Mouse (Mus musculus): ENCODE measurements at regions not wholly inside any gene's neighbourhood (a gene's known extent, or its start where the extent isn't known, plus 50 kb on each side); places are given as distances from the start of the nearest gene placed in this dataset.

- DNase-seq (ENCODE audit: low spot score) (no peak), ATAC-seq (ENCODE audit: insufficient number of reproducible peaks, low FRiP score, low TSS enrichment, low read depth) (no peak)
- H3K4me1 ChIP-seq (ENCODE audit: control insufficient read depth, insufficient read depth, low read length) = peaks cover 3% of the 10 kb centered on the region; the same call in 1 of the 2 replicates
- H3K36me3 ChIP-seq (ENCODE audit: control insufficient read depth, insufficient read depth, low read length) = no peaks in the 10 kb centered on the region
- no peaks in the 10 kb centered on the region for H3K9me3 ChIP-seq (ENCODE audit: control insufficient read depth, low read length)
- 91% methylated on average over 5 of the region's 5 CpGs for WGBS
- H3K27me3 ChIP-seq (ENCODE audit: control insufficient read depth, insufficient read depth, low read length) = no peaks in the 10 kb centered on the region
- no peak overlapping the region for H3K4me2 ChIP-seq (ENCODE audit: low read depth, severe bottlenecking)
- no peak overlapping the region for H3K9ac ChIP-seq (ENCODE audit: low read length)
- no peak overlapping the region for H3K4me3 ChIP-seq (ENCODE audit: low read depth, low read length)
- H3K27ac ChIP-seq (replicated peaks; ENCODE audit: low read depth, low read length) = no peak overlapping the region
Observed at GRCm38 (mm10) chr3:144310748-144311147, 105.7 kb upstream of the Lmo4 start.

- DNase-seq (ENCODE audit: low spot score) = no peak
- Histone ChIP-seq H3K27me3 (ENCODE audit: control insufficient read depth, insufficient read depth, low read length) (no peaks in the 10 kb centered on the region), H3K4me2 (ENCODE audit: low read depth, severe bottlenecking) (no peak overlapping the region), H3K36me3 (ENCODE audit: control insufficient read depth, insufficient read depth, low read length) (no peaks in the 10 kb centered on the region), H3K9me3 (ENCODE audit: control insufficient read depth, low read length) (no peaks in the 10 kb centered on the region), H3K4me3 (ENCODE audit: low read depth, low read length) (no peak overlapping the region), H3K4me1 (ENCODE audit: control insufficient read depth, insufficient read depth, low read length) (peaks cover 10% of the 10 kb centered on the region; the same call in 1 of the 2 replicates), H3K9ac (ENCODE audit: low read length) (no peak overlapping the region), H3K27ac (replicated peaks; ENCODE audit: low read depth, low read length) (no peak overlapping the region)
- 90% methylated on average over 4 of the region's 4 CpGs for WGBS
- no peak for ATAC-seq (ENCODE audit: insufficient number of reproducible peaks, low FRiP score, low TSS enrichment, low read depth)
Observed at GRCm38 (mm10) chr3:144308616-144309015, 103.6 kb upstream of the Lmo4 start.

GRCm38 (mm10) chr3:144307557-144307956 is 102.5 kb upstream of the Lmo4 start:
- DNase-seq (ENCODE audit: low spot score) = no peak
- WGBS = 58% methylated on average over 3 of the region's 3 CpGs
- H3K4me1 ChIP-seq (ENCODE audit: control insufficient read depth, insufficient read depth, low read length) = peaks cover 10% of the 10 kb centered on the region; the same call in 1 of the 2 replicates
- H3K27me3 ChIP-seq (ENCODE audit: control insufficient read depth, insufficient read depth, low read length) = no peaks in the 10 kb centered on the region
- H3K9ac ChIP-seq (ENCODE audit: low read length) = no peak overlapping the region
- H3K4me3 ChIP-seq (ENCODE audit: low read depth, low read length) = no peak overlapping the region
- H3K27ac ChIP-seq (replicated peaks; ENCODE audit: low read depth, low read length) = no peak overlapping the region
- H3K36me3 ChIP-seq (ENCODE audit: control insufficient read depth, insufficient read depth, low read length) = no peaks in the 10 kb centered on the region
- ATAC-seq (ENCODE audit: insufficient number of reproducible peaks, low FRiP score, low TSS enrichment, low read depth) = no peak
- no peaks in the 10 kb centered on the region for H3K9me3 ChIP-seq (ENCODE audit: control insufficient read depth, low read length)
- H3K4me2 ChIP-seq (ENCODE audit: low read depth, severe bottlenecking) = no peak overlapping the region

DNA sequence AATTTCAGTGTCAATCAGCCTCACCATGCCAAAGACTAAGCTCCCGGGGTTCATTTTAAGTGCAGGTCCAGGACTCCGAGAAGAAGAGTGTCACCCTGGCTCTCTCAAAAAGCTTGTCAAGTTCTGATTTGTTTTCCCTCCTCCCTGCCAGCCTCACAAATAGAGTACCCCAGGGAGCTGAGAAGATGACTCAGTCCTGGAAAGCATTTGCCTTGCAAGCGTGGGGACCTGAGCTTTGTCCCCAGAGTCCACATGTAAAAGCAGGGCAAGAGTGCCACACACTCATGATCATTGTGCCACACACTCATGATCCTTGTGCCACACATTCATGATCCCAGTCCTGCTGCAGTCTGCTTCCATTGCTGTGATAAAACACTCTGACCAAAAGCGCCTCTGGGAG is 100.4 kb upstream of the Lmo4 start:
- no peaks in the 10 kb centered on the region for H3K27me3 ChIP-seq (ENCODE audit: control insufficient read depth, insufficient read depth, low read length)
- no peak overlapping the region for H3K27ac ChIP-seq (replicated peaks; ENCODE audit: low read depth, low read length)
- H3K4me3 ChIP-seq (ENCODE audit: low read depth, low read length) = no peak overlapping the region
- H3K4me2 ChIP-seq (ENCODE audit: low read depth, severe bottlenecking) = no peak overlapping the region
- no peak overlapping the region for H3K9ac ChIP-seq (ENCODE audit: low read length)
- 72% methylated on average over 4 of the region's 4 CpGs for WGBS
- H3K9me3 ChIP-seq (ENCODE audit: control insufficient read depth, low read length) = no peaks in the 10 kb centered on the region
- DNase-seq (ENCODE audit: low spot score) (no peak), ATAC-seq (ENCODE audit: insufficient number of reproducible peaks, low FRiP score, low TSS enrichment, low read depth) (no peak)
- no peaks in the 10 kb centered on the region for H3K36me3 ChIP-seq (ENCODE audit: control insufficient read depth, insufficient read depth, low read length)
- H3K4me1 ChIP-seq (ENCODE audit: control insufficient read depth, insufficient read depth, low read length) = 0 out of 2 replicates have a peak, but pooled peaks cover 7% of the 10 kb centered on the region

DNA sequence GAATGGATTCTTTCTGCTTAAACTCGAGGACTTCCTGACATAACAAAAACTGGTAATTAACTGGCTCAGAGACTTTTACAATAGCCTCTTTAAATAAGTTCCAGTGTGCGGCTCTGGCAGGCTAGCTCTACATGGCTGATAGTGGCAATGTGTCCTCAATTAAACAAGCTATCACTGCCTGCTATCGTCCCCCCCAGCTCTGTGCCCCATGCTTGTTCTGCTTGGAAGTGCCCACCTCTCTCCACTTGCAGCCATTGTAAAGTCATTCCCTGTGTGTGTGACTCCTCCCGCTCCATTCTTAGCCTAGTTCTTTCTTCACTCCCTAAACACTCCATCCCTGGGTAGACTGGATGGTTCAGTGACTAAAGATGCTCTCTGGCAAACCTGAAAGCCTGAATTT is 99.9 kb upstream of the Lmo4 start:
- Histone ChIP-seq H3K27ac (replicated peaks; ENCODE audit: low read depth, low read length) (no peak overlapping the region), H3K4me2 (ENCODE audit: low read depth, severe bottlenecking) (no peak overlapping the region), H3K9me3 (ENCODE audit: control insufficient read depth, low read length) (no peaks in the 10 kb centered on the region), H3K4me3 (ENCODE audit: low read depth, low read length) (no peak overlapping the region), H3K9ac (ENCODE audit: low read length) (no peak overlapping the region), H3K4me1 (ENCODE audit: control insufficient read depth, insufficient read depth, low read length) (0 out of 2 replicates have a peak, but pooled peaks cover 7% of the 10 kb centered on the region), H3K36me3 (ENCODE audit: control insufficient read depth, insufficient read depth, low read length) (no peaks in the 10 kb centered on the region), H3K27me3 (ENCODE audit: control insufficient read depth, insufficient read depth, low read length) (no peaks in the 10 kb centered on the region)
- no peak for ATAC-seq (ENCODE audit: insufficient number of reproducible peaks, low FRiP score, low TSS enrichment, low read depth)
- WGBS = 29% methylated on average over 4 of the region's 4 CpGs
- no peak for DNase-seq (ENCODE audit: low spot score)

- no peak overlapping the region for H3K27ac ChIP-seq (replicated peaks; ENCODE audit: low read depth, low read length)
- no peak overlapping the region for H3K4me2 ChIP-seq (ENCODE audit: low read depth, severe bottlenecking)
- H3K36me3 ChIP-seq (ENCODE audit: control insufficient read depth, insufficient read depth, low read length) = no peaks in the 10 kb centered on the region
- WGBS = 92% methylated on average over 3 of the region's 3 CpGs
- DNase-seq (ENCODE audit: low spot score) = no peak
- ATAC-seq (ENCODE audit: insufficient number of reproducible peaks, low FRiP score, low TSS enrichment, low read depth) = no peak
- no peak overlapping the region for H3K9ac ChIP-seq (ENCODE audit: low read length)
- no peak overlapping the region for H3K4me3 ChIP-seq (ENCODE audit: low read depth, low read length)
- H3K27me3 ChIP-seq (ENCODE audit: control insufficient read depth, insufficient read depth, low read length) = no peaks in the 10 kb centered on the region
- 0 out of 2 replicates have a peak, but pooled peaks cover 7% of the 10 kb centered on the region for H3K4me1 ChIP-seq (ENCODE audit: control insufficient read depth, insufficient read depth, low read length)
- H3K9me3 ChIP-seq (ENCODE audit: control insufficient read depth, low read length) = no peaks in the 10 kb centered on the region
Observed at GRCm38 (mm10) chr3:144302626-144303025, 97.6 kb upstream of the Lmo4 start.

- Histone ChIP-seq H3K4me3 (ENCODE audit: low read depth, low read length) (no peak overlapping the region), H3K4me1 (ENCODE audit: control insufficient read depth, insufficient read depth, low read length) (0 out of 2 replicates have a peak, but pooled peaks cover 7% of the 10 kb centered on the region), H3K9me3 (ENCODE audit: control insufficient read depth, low read length) (peaks cover under 1% of the 10 kb centered on the region; the same call in 1 of the 2 replicates), H3K9ac (ENCODE audit: low read length) (no peak overlapping the region), H3K4me2 (ENCODE audit: low read depth, severe bottlenecking) (no peak overlapping the region), H3K27ac (replicated peaks; ENCODE audit: low read depth, low read length) (no peak overlapping the region), H3K27me3 (ENCODE audit: control insufficient read depth, insufficient read depth, low read length) (no peaks in the 10 kb centered on the region), H3K36me3 (ENCODE audit: control insufficient read depth, insufficient read depth, low read length) (no peaks in the 10 kb centered on the region)
- DNase-seq (ENCODE audit: low spot score) = no peak
- ATAC-seq (ENCODE audit: insufficient number of reproducible peaks, low FRiP score, low TSS enrichment, low read depth) = no peak
- 75% methylated on average over 3 of the region's 3 CpGs for WGBS
Observed at GRCm38 (mm10) chr3:144301068-144301467, 96.0 kb upstream of the Lmo4 start.

- DNase-seq (ENCODE audit: low spot score) (no peak), ATAC-seq (ENCODE audit: insufficient number of reproducible peaks, low FRiP score, low TSS enrichment, low read depth) (no peak)
- Histone ChIP-seq H3K36me3 (ENCODE audit: control insufficient read depth, insufficient read depth, low read length) (no peaks in the 10 kb centered on the region), H3K4me2 (ENCODE audit: low read depth, severe bottlenecking) (no peak overlapping the region), H3K27ac (replicated peaks; ENCODE audit: low read depth, low read length) (no peak overlapping the region), H3K27me3 (ENCODE audit: control insufficient read depth, insufficient read depth, low read length) (no peaks in the 10 kb centered on the region), H3K4me1 (ENCODE audit: control insufficient read depth, insufficient read depth, low read length) (no peaks in the 10 kb centered on the region), H3K9ac (ENCODE audit: low read length) (no peak overlapping the region), H3K9me3 (ENCODE audit: control insufficient read depth, low read length) (peaks cover 2% of the 10 kb centered on the region; the same call in 1 of the 2 replicates), H3K4me3 (ENCODE audit: low read depth, low read length) (no peak overlapping the region)
- 90% methylated on average over 5 of the region's 5 CpGs for whole genome bisulfite sequencing
Observed at GRCm38 (mm10) chr3:144299239-144299638, 94.2 kb upstream of the Lmo4 start.

DNA sequence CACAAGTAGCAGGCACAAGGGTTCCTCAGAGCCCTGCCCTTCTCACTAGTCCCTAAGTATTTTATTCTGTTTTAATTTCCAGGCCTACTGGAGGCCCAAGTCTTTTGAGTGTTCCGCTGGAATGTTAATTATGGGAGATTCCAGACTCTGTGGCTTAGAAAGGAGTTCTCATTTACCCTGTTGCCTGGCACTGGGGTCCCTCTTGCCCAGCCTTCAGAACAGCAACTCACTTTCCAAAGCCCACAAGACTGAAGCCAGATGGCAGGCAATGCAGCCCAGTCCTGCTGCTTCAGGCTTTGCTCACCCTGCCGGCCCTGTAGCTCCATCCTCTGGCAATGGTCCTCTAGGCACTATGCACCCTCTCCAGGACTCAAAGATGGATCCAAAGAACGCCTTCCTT is 84.5 kb upstream of the Lmo4 start:
- WGBS = 74% methylated on average over 3 of the region's 3 CpGs
- H3K27me3 ChIP-seq (ENCODE audit: control insufficient read depth, insufficient read depth, low read length) = no peaks in the 10 kb centered on the region

More for the DNA sequence above, 84.5 kb upstream of the Lmo4 start:
- H3K4me1 ChIP-seq (ENCODE audit: control insufficient read depth, insufficient read depth, low read length) = no peaks in the 10 kb centered on the region
- H3K27ac ChIP-seq (replicated peaks; ENCODE audit: low read depth, low read length) = no peak overlapping the region
- no peak overlapping the region for H3K4me2 ChIP-seq (ENCODE audit: low read depth, severe bottlenecking)
- H3K36me3 ChIP-seq (ENCODE audit: control insufficient read depth, insufficient read depth, low read length) = no peaks in the 10 kb centered on the region
- no peak overlapping the region for H3K9ac ChIP-seq (ENCODE audit: low read length)
- no peak for ATAC-seq (ENCODE audit: insufficient number of reproducible peaks, low FRiP score, low TSS enrichment, low read depth)
- no peaks in the 10 kb centered on the region for H3K9me3 ChIP-seq (ENCODE audit: control insufficient read depth, low read length)
- H3K4me3 ChIP-seq (ENCODE audit: low read depth, low read length) = no peak overlapping the region
- DNase-seq (ENCODE audit: low spot score) = no peak

Measured in limb, embryonic 11.5 days (tissue).